Mouse (Mus musculus) heart, adult 2 months (tissue): ENCODE measurements around the gene Cend1.

Source experiments
- CTCF ChIP-seq: fragments of 200-600 bp; IDR thresholded peaks from 2 replicates; pipeline ENCODE4 v1.8.1; 2022; ENCODE audit warnings: antibody characterized with exemption, mild to moderate bottlenecking, moderate library complexity
- EP300 ChIP-seq: fragments of 200-500 bp; IDR thresholded peaks from 2 replicates; pipeline ENCODE4 v1.6.1; 2011; ENCODE audit warnings: low read depth, low read length, control low read depth; ENCODE audit not compliant: insufficient read depth
- POLR2A ChIP-seq: fragments of 200-500 bp; IDR thresholded peaks from 2 replicates; pipeline ENCODE4 v1.6.1; 2011; ENCODE audit warnings: mild to moderate bottlenecking, low read depth, low read length, control low read depth; ENCODE audit not compliant: insufficient read depth

- TF ChIP-seq EP300 (peak; percentile 83; the same call in 1 of the 2 replicates), CTCF (peak; percentile 32; the same call in 1 of the 2 replicates), POLR2A (peak; percentile 99)
Observed at GRCm38 (mm10) chr7:141454967-141455551, 25.8 kb upstream of the Cend1 start, which contains the start of gene Pnpla2.
